Mouse (Mus musculus) T-helper 2 cell (primary cell): Measurements from ENCODE around the gene C2cd4d.

ENCODE experiments used
- in situ Hi-C: fragments of 300-600 bp; cut with MboI, MseI; formaldehyde crosslinking; loops from one replicate; pipeline ENCODE4 v1.15.1; 2025; ENCODE audit warnings: high pct_unique_total_duplicates

Gene C2cd4d

GRCm38 (mm10) chr3:94413031-94413679 lies 50.9 kb downstream of the C2cd4d start, which contains the start of gene Tdrkh:
Tdrkh (plus strand) TSS chr3:94413273.
- in situ Hi-C loops = no loop called here
